Mouse (Mus musculus) ES-E14 (cell line): ENCODE data around the gene Arhgap23.

Source experiments
- HCFC1 ChIP-seq: IDR thresholded peaks from 2 replicates; pipeline ENCODE4 v1.6.1; 2012; ENCODE audit warnings: low read length, inconsistent platforms, borderline replicate concordance; ENCODE audit not compliant: insufficient read depth
- ZC3H11A ChIP-seq: IDR thresholded peaks from 2 replicates; pipeline ENCODE4 v1.6.1; 2012; ENCODE audit warnings: low read depth, mild to moderate bottlenecking, inconsistent platforms, low read length, borderline replicate concordance
- ZNF384 ChIP-seq: IDR thresholded peaks from 2 replicates; pipeline ENCODE4 v1.6.1; 2012; ENCODE audit warnings: low read depth, low read length, inconsistent platforms

GRCm38 (mm10) chr11:97476334-97477095 lies 61.2 kb downstream of the Arhgap23 start:
- TF ChIP-seq HCFC1 (no peak), ZC3H11A (no peak), ZNF384 (no peak)
